Mouse (Mus musculus) kidney, adult 2 months (tissue): Measurements from ENCODE around the gene 1110008P14Rik. TPM values are rescaled to one million over a fixed set of nuclear protein-coding genes. Genes with fewer than 3 reads are reported as not detected.
A peak's percentile ranks its signal among the peaks of the same experiment; 100 is the strongest.

ENCODE experiments used
- DNase-seq: peaks from one replicate; pipeline ENCODE4 v3.0.0; 2021
- H3K27ac ChIP-seq: fragments of 200-500 bp; 2 replicates; pipeline ENCODE4 v1.5.1; 2012; ENCODE audit warnings: low read depth, low read length, control low read depth, inconsistent platforms; ENCODE audit not compliant: insufficient read depth
- H3K27me3 ChIP-seq: fragments of 200-500 bp; replicated peaks from 2 replicates; pipeline ENCODE4 v1.6.1; 2012; ENCODE audit warnings: mild to moderate bottlenecking, moderate library complexity, low read length, inconsistent platforms; ENCODE audit not compliant: control insufficient read depth, insufficient read depth
- H3K36me3 ChIP-seq: fragments of 200-500 bp; 2 replicates; pipeline ENCODE4 v1.6.1; 2012; ENCODE audit warnings: mild to moderate bottlenecking, moderate library complexity, low read length, inconsistent platforms; ENCODE audit not compliant: control insufficient read depth, insufficient read depth
- H3K4me1 ChIP-seq: fragments of 200-500 bp; 2 replicates; pipeline ENCODE4 v1.6.1; 2011; ENCODE audit warnings: low read length; ENCODE audit not compliant: control insufficient read depth, insufficient read depth
- H3K4me3 ChIP-seq: fragments of 200-500 bp; 2 replicates; pipeline ENCODE4 v1.5.1; 2011; ENCODE audit warnings: mild to moderate bottlenecking, low read depth, low read length, control low read depth; ENCODE audit not compliant: insufficient read depth
- CTCF ChIP-seq: fragments of 200-500 bp; conservative IDR thresholded peaks from 2 replicates; pipeline ENCODE4 v1.5.1; 2011; ENCODE audit warnings: low read depth, mild to moderate bottlenecking, control low read depth, low read length, moderate library complexity, mixed read lengths; ENCODE audit not compliant: insufficient read depth, insufficient read length
- POLR2A ChIP-seq: fragments of 200-500 bp; IDR thresholded peaks from one replicate; pipeline ENCODE4 v1.6.1; 2011; ENCODE audit warnings: low read depth, low read length, control low read depth
- WGBS: fragments of 180-500 bp; shearing (Covaris S2); methylation state at CpG from one replicate; pipeline ENCODE4 v1.1.7; 2018; 5-methylcytosine and 5-hydroxymethylcytosine counted together
- polyA plus RNA-seq: library from polyadenylated mRNA; depleted of rRNA; stranded (reverse); fragments of >200 nt; gene quantifications from 2 replicates; pipeline ENCODE4 v1.2.3, GENCODE M21; 2012

1110008P14Rik gene
- polyA plus RNA-seq, 1 experiment = 182 TPM

- Histone ChIP-seq H3K4me3 (peak overlapping the region; percentile 97), H3K4me1 (peaks cover 10% of the 10 kb centered on the region; the same call in 1 of the 2 replicates), H3K36me3 (no peaks in the 10 kb centered on the region), H3K27ac (peak overlapping the region; percentile 87), H3K27me3 (no peaks in the 10 kb centered on the region)
- 3% methylated on average over 8 of the region's 8 CpGs for WGBS
- TF ChIP-seq CTCF (peak; percentile 41), POLR2A (no peak)
- peak; percentile 52 for DNase-seq
Observed at GRCm38 (mm10) chr2:32394973-32395372, 13.2 kb upstream of the 1110008P14Rik start.

GRCm38 (mm10) chr2:32392063-32392462 is 10.3 kb upstream of the 1110008P14Rik start:
- H3K4me1 ChIP-seq = peaks cover 7% of the 10 kb centered on the region; the same call in 1 of the 2 replicates
- H3K36me3 ChIP-seq = no peaks in the 10 kb centered on the region
- H3K27ac ChIP-seq = peak overlapping the region; percentile 13; the same call in 1 of the 2 replicates
- peak; percentile 86 for DNase-seq
- TF ChIP-seq CTCF = no peak
- TF ChIP-seq POLR2A = no peak
- 31% methylated on average over 5 of the region's 5 CpGs for WGBS
- H3K27me3 ChIP-seq = no peaks in the 10 kb centered on the region
- no peak overlapping the region for H3K4me3 ChIP-seq

- Histone ChIP-seq H3K4me3 (no peak overlapping the region), H3K27me3 (no peaks in the 10 kb centered on the region), H3K36me3 (no peaks in the 10 kb centered on the region), H3K4me1 (peaks cover 7% of the 10 kb centered on the region; the same call in 1 of the 2 replicates), H3K27ac (no peak overlapping the region)
- DNase-seq = peak; percentile 77
- TF ChIP-seq CTCF = no peak
- TF ChIP-seq POLR2A = no peak
- 46% methylated on average over 8 of the region's 8 CpGs for WGBS
Observed at GRCm38 (mm10) chr2:32390871-32391270, 9.1 kb upstream of the 1110008P14Rik start.

- no peaks in the 10 kb centered on the region for H3K27me3 ChIP-seq
- 75% methylated on average over 2 of the region's 2 CpGs for WGBS
- DNase-seq = no peak
- no peak overlapping the region for H3K27ac ChIP-seq
- no peaks in the 10 kb centered on the region for H3K36me3 ChIP-seq
- no peak overlapping the region for H3K4me3 ChIP-seq
- no peak for TF ChIP-seq CTCF
- no peak for TF ChIP-seq POLR2A
- H3K4me1 ChIP-seq = peaks cover 3% of the 10 kb centered on the region; the same call in 1 of the 2 replicates
Observed at GRCm38 (mm10) chr2:32389157-32389556, 7.4 kb upstream of the 1110008P14Rik start.

GRCm38 (mm10) chr2:32387706-32388490 is 6.2 kb upstream of the 1110008P14Rik start, which contains the start of gene Lcn2:
Gene Lcn2 (minus strand): TSS chr2:32388252.
- no peak within 1 kb of the TSS for H3K4me3 ChIP-seq
- DNase-seq = peak; percentile 22
- H3K36me3 ChIP-seq = no peaks in the 10 kb centered on the region
- no peak for TF ChIP-seq POLR2A
- TF ChIP-seq CTCF = no peak
- H3K4me1 ChIP-seq = peaks cover 3% of the 10 kb centered on the region; the same call in 1 of the 2 replicates
- no peak within 1 kb of the TSS for H3K27ac ChIP-seq
- 57% methylated on average over 5 of the region's 5 CpGs for WGBS
- no peaks in the 10 kb centered on the region for H3K27me3 ChIP-seq

GRCm38 (mm10) chr2:32382689-32383088 is 951 bp upstream of the 1110008P14Rik start:
- Histone ChIP-seq H3K4me1 (peaks cover 3% of the 10 kb centered on the region; the same call in 1 of the 2 replicates), H3K27ac (no peak overlapping the region), H3K27me3 (no peaks in the 10 kb centered on the region), H3K4me3 (no peak overlapping the region), H3K36me3 (no peaks in the 10 kb centered on the region)
- no peak for TF ChIP-seq POLR2A
- no peak for TF ChIP-seq CTCF
- no peak for DNase-seq
- 79% methylated on average over 2 of the region's 2 CpGs for WGBS

- DNase-seq = no peak
- no peaks in the 10 kb centered on the region for H3K27me3 ChIP-seq
- H3K4me1 ChIP-seq = peaks cover 3% of the 10 kb centered on the region; the same call in 1 of the 2 replicates
- 1% methylated on average over 27 of the region's 27 CpGs for WGBS
- H3K4me3 ChIP-seq = peak overlapping the region; percentile 80
- TF ChIP-seq CTCF (no peak), POLR2A (no peak)
- H3K36me3 ChIP-seq = peaks cover 2% of the 10 kb centered on the region; the same call in 1 of the 2 replicates
- peak overlapping the region; percentile 6; the same call in 1 of the 2 replicates for H3K27ac ChIP-seq
Observed at GRCm38 (mm10) chr2:32381141-32381774, 480 bp downstream of the 1110008P14Rik start.
